Mouse (Mus musculus): ENCODE measurements around the gene Rptor. TPM values are rescaled to one million over a fixed set of nuclear protein-coding genes. Genes with fewer than 3 reads are reported as not detected.

The Rptor gene
- total RNA-seq (2015; ENCODE audit: low replicate concordance) (6.7 and 10.1 TPM in 2 replicates), total RNA-seq (2017; ENCODE audit: low replicate concordance) (10.1 and 11.2 TPM in 2 replicates)

DNA sequence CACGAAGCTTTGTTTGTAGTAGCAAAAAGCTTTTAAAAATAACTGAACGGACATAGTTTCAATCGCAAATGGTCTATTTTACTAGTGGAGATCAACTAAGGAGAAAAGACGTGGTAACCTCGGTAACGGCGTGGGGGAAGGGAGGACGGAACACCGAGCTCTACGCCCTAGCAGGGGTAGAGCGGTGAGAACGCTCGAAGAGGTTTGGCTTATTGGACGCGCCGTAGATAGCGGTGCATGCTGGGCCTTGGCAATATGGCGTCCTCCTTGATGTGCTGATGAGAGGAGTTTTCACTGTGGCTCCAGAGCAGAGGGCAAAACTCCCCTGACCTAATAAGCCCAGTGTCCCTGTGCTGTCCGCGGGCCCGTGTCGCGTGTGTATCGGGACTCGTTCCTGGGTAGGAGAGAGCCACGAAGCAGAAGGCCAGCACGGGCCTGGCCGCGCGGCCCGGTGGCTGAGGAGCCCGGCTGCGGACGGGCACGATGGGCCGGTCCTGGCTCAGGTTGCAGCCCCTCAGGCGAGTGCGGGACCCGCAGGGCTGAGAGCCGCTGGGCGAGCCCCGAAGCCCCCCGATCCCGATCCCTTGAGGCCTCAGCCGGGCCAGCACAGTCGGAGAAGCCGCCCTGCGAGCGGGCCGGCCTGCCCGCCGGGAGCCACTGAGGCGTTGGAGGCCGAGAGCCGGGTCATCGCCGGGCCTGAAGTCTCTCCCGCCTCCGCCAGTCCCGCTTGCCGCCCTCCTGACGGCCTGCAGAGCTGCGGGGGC, at the start of gene Rptor:
Rptor (plus strand) TSS at position 143 of the 764 bp plus-strand sequence.
- peak; percentile 99 for ATAC-seq (replicated peaks; ENCODE audit: low FRiP score, poor library complexity, severe bottlenecking)

DNA sequence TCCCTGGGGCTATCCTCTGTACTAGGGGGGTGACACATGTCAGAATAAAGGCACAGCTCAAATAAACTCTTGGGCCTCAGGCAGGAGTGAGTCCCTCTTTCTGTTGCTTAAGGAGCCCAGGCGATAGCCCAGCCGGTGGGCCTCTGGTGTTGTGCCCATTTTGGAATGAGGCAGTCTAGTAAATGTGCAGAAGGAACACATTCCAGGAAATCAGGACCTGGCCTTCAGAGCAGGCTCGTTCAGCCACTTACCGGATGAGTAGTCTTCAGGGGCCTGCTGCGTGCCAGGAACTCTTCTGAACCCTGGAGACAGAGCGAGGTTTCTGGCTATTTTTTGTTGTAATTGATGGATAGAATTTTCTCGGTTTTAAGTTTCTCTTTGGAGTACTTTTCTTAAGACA, 48.0 kb upstream of the Rptor start:
- ATAC-seq (replicated peaks; ENCODE audit: low FRiP score, poor library complexity, severe bottlenecking) = no peak

DNA sequence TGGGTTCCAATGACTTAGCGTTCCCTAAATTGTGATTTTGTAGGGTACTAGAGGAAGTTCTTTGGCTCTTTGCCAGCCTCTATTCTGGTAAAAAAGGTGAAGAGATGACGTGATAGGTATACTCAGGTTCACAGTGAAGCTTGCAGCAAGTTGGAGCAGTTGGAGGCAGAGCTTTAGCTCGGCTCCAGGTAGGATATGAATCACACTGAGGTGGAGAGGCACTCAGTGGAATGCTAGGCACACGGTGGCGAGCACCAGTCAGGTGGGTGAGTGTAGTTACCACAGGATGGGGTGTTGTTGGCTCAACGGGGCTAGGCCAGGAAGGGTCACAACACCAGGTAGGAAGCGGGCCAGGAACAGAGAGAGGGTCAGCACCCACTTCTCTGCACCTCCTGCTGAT, 47.5 kb upstream of the Rptor start:
- ATAC-seq (replicated peaks; ENCODE audit: low FRiP score, poor library complexity, severe bottlenecking) = no peak

DNA sequence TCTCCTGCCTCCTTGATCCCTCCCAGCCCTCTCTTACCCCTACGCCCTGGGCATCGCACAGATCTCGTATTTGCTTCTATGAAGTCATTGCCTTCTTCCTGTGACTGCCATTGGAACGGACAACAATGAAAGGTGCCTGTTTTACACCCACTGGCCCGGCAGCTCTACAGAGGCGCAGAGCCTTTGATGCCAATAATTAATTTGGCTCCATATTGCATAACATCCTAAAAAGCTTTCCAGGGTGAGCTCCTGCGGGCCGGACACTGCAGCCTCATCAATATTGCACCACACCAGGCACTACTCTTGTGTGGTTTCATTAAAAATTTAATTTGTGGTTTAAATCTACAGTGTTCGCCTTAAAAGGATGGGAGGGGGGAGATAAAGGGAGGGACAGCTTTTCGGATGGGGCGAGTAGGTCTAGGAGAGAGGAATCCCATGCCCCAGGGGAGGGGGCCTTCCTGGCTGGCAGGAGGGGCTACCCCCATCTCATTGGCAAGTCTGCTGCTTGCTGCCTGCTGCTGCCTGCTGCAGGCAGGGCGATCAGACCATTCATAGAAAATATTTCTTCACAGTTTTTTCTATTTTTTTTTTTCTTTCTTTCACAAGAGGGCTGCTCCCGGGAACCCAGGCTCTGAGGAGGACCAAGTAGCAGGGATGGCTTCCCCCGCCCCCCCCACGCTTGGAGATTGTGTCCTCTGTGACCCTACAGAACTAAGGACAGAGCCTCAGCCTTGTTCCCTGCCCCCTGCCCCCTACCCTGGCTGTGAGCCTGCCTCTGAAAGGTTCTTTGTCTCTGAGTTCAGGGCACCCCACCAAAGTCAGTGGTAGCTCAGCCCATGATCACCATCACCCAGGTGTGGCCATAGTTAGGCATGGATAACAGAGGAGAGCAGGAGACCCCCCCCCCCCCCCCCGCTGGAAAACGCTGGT, 44.5 kb upstream of the Rptor start:
- no peak for ATAC-seq (replicated peaks; ENCODE audit: low FRiP score, poor library complexity, severe bottlenecking)

DNA sequence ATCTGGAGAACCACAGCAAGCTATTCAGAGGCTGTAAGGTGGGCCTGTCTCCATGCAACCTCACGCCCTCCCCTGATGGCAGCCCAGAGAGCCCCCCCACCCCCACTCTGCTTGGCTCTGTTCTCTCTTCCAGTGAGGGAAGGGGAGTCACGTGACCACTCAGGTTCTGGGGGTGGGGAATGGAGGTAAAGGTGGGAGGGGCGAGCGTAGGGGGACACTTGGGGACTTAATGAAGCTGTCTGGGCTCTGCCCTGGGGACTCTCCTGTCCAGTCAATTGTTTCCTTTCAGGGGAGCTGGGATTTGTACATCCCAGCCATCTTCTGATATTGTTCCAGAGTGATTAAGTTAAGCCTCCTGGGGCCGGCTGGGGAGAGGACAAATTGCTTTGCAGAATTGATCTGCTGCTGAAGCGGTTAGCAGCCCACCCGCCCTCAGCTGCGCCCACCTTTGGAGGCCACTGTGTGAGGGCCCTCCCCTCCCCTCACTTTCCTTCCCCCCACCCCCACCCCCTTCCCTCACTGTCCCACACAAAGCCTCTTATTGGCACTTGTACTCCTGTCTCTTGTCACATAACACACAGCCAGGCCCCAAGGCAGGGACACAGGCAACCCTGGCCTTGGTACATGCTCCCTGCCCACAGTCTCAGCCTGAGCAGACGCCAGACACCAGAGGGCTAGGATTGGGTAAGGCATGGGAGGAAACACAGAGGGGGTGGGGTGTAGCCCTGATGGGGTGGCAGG, 43.7 kb upstream of the Rptor start:
- no peak for ATAC-seq (replicated peaks; ENCODE audit: low FRiP score, poor library complexity, severe bottlenecking)

DNA sequence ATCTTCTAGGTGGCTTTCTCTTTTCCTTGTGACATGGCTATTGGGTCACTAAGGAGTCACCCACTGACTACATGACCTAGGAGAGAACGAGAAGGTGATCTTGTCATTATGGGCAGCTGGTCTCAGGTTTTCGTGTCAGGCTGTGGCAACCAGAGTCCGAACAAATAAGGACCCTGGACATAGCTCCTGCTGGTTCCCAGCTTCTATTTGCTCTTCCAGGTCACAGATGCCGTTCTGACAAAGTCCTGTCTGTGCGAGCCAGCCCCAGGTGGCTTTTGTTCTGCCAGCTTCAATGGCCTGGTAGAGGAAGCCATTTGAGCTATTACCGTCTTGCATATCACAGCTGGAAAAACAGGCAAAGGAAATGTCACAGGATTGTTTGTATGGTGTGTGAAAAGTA, 40.4 kb upstream of the Rptor start:
- ATAC-seq (replicated peaks; ENCODE audit: low FRiP score, poor library complexity, severe bottlenecking) = no peak

DNA sequence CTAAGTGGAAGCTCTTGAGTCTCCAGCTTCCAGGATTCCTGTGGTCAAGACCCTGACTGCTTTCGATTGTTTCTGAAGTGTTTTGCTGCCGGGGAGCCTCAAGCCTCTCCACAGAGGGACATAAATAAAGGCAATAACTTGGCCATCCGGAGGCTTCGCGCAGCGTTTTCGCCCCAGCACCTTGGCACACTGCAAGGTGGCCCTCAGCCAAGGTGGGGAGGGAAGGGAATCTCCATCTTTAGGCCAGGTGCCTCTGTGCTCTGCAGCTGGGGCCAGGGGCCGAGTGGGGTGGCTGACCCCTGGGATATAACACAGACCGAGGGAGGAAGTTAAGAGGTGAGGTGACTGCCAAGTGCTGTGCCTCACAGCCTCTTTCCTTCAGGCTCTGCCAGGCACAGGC, 39.5 kb upstream of the Rptor start:
- no peak for ATAC-seq (replicated peaks; ENCODE audit: low FRiP score, poor library complexity, severe bottlenecking)

DNA sequence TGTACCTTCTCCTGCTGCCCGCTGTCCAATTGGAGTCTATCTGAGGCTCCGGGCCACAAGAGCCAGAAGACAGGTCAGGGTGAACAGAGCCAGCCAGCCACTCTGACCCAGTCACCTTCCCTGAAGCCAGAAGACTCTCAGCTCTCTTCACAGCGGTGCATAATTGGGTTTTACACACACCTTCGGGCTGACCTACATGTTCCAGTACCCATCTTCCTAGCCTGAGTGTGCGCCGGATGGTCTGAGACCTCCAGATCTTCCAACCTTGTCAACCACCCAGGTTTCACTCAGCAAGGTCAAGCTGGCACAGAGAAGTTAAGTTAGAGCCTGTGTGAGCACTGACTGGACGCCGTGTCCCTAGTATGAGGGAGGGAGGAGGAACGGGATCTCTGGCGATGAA, 38.3 kb upstream of the Rptor start:
- ATAC-seq (replicated peaks; ENCODE audit: low FRiP score, poor library complexity, severe bottlenecking) = no peak

DNA sequence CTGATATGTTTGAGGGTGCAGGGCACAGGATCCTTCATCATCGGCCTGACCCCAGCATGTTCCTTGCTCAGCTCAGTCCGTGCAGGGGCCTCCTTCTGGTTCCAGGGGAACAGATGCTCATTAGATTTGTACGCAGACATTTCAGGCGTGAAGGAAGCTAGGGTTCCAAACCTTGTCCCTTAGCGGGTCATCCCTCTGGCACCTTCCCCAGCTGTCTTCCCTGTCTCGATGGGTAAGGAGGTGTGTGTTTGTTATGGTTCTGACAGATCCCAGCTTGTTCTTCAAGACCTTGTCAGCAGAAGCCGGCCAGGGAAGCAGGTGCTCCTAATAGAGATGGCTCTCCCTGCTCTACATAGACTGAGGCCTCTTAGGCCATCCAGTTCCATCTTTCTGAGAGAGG, 37.7 kb upstream of the Rptor start:
- ATAC-seq (replicated peaks; ENCODE audit: low FRiP score, poor library complexity, severe bottlenecking) = no peak

DNA sequence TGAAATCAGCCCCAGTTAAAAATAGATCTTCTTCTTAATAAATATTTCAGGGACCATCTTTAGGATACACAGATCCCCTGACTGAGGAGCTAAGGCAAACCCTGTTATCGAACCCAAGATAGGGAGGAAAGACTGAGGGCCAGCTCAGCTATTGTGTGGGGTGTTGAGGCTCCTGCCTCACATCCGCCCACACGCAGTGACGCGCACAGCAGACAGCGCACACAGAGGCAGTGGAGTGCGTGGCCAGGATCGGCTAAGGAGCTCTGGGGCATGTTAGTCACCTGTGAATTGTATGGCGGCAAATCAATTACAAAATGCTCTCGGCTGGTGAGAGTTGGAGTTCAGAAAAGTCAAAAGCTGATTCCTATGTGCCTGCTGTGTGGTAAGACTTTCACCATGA, 37.0 kb upstream of the Rptor start:
- ATAC-seq (replicated peaks; ENCODE audit: low FRiP score, poor library complexity, severe bottlenecking) = no peak

DNA sequence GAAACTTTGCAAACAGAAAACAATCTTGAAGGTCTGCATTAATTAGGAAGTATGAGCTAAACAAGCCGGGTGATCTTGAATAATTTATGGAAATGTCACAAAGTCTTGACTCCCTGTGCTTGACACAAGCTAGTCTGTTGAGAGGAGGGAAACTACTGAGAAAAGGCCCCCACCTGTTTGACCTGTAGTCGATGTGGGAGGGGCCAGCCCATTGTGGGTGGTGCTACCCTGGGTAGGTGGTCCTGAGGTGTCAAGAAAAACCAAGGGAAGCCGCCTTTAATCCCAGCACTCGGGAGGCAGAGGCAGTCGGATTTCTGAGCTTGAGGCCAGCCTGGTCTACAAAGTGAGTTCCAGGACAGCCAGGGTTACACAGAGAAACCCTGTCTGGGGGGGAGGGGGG, 36.5 kb upstream of the Rptor start:
- no peak for ATAC-seq (replicated peaks; ENCODE audit: low FRiP score, poor library complexity, severe bottlenecking)

DNA sequence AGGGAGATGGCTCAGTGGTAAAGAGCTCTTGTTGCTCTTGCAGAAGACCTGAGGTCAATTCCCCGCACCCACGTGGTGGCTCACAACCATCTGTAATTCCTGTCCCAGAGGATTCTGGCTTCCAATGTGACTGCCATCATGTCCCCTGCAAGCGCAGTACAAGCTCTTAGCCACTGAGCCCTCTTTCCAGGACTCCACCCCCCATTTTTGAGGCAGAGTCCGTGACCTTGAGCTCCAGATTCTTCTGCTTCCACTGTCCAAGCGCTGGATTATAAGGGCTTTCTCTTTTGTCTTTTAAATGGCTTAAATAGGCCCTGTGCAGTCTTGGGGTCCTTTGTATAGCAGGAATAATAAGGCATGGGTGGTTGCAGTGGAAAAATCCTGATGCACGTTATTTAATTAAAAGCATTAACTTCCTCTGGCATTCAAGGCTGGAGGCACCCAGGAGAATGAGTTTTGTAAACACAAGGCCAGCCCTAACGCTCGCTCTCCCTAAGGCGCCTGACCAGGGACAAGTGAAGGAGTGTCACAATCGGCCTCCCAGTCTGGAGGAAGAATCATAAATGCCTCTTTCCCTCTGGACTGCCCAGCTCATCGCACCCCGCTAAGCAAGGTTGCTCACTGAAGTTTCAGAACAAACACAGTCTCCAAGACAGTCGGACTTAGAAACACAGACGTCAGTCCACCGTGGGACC, 30.2 kb upstream of the Rptor start:
- ATAC-seq (replicated peaks; ENCODE audit: low FRiP score, poor library complexity, severe bottlenecking) = no peak

DNA sequence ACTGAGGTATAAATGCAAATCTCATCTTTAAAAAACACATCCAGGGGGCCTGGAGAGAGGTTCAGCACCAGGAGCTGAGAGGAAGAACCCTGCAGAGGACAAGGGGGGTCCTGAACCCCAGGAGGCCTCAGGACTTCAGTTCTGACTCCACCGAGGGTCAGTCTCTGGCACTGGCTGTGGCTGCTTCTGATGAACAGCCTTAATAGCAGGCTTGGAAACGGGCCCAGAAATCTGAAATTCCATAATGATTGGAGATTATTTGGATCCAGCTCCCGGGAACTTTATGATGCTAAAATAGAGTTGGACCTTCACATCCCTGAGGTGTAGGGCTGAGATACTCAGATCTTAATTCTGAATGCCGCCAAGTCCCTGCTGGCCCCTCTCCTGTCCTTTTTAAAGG, 25.9 kb upstream of the Rptor start:
- ATAC-seq (replicated peaks; ENCODE audit: low FRiP score, poor library complexity, severe bottlenecking) = no peak

DNA sequence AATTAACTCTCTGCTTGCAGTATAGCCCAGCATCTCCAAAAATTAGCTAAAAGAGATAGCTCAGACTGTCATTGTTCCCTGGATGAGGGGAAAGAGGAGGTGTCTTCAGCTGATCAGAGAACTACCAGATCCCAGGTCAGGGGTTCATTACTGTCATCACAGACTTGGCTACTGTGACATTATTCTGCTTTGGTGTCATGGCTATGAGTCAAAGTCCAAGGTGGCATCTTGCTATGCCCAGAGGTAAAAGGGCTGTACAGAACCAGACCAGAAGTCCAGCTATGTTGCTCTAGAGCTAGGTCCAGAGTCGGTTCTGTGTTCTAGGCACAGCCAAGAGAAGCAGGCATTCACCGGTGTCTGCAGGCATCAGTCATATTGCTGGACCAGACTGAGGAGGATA, 25.0 kb upstream of the Rptor start:
- no peak for ATAC-seq (replicated peaks; ENCODE audit: low FRiP score, poor library complexity, severe bottlenecking)

DNA sequence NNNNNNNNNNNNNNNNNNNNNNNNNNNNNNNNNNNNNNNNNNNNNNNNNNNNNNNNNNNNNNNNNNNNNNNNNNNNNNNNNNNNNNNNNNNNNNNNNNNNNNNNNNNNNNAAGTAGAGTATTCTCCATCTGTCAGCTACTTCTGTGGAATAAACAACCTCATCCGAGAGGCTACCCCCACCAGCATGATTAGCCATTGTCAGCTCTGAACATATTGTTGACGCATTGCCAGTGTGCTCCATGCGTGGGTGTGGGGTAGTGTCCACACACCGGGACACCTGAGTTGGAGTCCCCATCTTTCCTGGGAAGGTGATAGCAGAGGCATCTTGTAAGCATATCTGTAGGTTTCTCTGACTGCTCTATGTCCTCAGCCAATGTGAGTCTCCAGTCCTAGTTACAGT, 16.2 kb upstream of the Rptor start:
- ATAC-seq (replicated peaks; ENCODE audit: low FRiP score, poor library complexity, severe bottlenecking) = no peak

DNA sequence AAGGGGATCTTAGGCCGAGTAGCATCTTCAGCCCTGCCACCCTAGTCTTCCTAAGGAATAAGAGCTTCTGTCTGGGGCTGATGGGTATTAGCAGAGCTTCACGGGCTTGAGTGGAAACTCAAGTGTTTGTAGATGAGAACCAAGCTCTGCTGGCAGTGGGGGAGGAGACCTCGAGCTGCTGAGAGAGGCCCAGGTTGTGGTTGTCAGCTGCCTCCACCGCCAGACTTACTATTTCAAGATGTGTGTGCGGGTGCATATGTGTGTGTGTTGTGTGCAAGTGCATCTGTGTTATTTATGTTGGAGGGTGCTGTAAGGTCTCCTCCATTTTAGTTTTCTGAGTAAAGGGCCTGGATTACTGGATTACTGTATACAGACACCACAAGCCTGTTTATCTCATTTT, 15.6 kb upstream of the Rptor start:
- no peak for ATAC-seq (replicated peaks; ENCODE audit: low FRiP score, poor library complexity, severe bottlenecking)

DNA sequence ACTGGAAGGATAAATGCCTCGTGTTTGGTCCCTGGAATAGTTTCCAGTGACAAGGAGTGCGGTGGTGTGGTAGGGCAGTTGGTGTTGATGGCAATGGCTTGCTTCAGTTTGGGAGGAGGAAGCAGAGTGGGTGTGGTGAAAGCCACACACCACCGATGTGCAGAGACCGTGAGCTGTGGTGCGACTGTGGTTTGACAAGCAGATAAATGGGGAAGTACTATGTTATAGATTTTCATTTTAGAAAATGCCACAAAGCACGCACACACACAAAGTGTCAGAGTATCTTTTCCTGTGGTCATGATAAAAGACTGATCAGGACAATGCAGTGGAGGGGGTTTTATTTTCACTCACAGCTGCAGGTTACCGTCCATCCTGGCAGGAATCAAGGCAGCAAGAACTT, 13.5 kb upstream of the Rptor start:
- no peak for ATAC-seq (replicated peaks; ENCODE audit: low FRiP score, poor library complexity, severe bottlenecking)

DNA sequence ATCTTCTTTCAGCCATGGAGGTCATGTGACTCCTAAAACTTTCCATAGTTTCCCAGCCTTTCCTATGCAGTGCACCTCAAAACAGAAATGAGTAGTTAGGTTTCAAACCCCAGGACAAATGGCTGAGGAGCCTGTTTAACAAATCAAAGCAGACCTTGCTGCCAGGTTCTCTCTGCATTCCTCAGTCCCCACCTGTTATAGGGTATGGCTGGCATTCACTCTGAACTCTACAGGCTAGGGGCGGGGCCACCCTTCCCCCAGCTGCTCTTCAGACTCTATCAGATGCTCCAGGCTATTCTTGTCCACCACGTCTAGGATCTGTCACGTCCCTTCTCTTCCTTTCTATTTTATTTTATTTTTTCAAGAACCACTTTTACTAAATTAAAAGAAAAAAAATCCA, 8.7 kb upstream of the Rptor start:
- ATAC-seq (replicated peaks; ENCODE audit: low FRiP score, poor library complexity, severe bottlenecking) = no peak

DNA sequence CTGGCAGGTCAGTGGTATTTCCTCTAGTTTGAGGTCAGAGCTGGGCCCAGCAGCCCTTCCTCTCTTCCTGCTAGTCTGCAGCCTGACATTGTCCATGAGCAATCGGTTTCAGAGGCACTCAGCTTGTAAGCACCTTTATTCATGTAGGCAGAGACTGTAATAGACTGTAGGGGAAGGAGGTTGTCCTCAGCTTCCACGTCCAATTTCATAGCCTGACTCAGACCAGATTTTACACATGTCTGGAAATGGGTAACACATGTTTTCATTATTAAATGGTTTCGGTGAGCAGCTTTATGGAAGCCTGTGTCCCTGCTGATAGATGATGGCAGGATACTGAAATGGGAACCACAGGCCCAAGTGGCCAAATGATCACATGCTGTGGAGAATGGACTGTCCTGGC, 3.8 kb upstream of the Rptor start:
- no peak for ATAC-seq (replicated peaks; ENCODE audit: low FRiP score, poor library complexity, severe bottlenecking)

DNA sequence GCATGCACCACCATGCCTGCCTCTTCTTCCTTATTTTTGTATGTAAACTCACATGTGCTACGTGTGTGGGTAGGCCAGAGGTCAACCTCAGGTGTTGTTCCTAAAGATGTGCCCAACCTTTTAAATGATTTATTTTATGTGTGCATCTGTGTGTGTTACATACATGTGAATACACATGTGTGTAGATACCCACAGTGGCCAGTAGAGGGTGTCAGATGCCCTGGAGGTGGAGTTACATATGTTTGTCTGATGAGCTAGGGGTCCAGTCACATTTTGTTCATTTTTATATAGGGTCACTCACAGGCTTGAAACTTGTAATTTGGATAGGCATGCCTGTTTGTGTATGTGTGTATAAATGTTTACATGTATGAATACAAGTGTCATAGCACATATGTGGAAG, 2.4 kb upstream of the Rptor start:
- no peak for ATAC-seq (replicated peaks; ENCODE audit: low FRiP score, poor library complexity, severe bottlenecking)
